Mouse (Mus musculus) limb, embryonic 10.5 days (tissue): Measurements from ENCODE around the gene Fastkd2. TPM values are rescaled to one million over a fixed set of nuclear protein-coding genes. Genes with fewer than 3 reads are reported as not detected.

Experiments used
- DNase-seq: peaks from one replicate; pipeline ENCODE4 v3.0.0-alpha.2; 2017; ENCODE audit warnings: low spot score
- H3K27ac ChIP-seq: fragments of 300-500 bp; sonication (generic); 2 replicates; pipeline ENCODE4 v1.5.1; 2016; ENCODE audit warnings: mild to moderate bottlenecking
- H3K27me3 ChIP-seq: fragments of 300-500 bp; sonication (generic); 2 replicates; pipeline ENCODE4 v1.6.1; 2016; ENCODE audit warnings: low read depth, mild to moderate bottlenecking; ENCODE audit not compliant: poor library complexity, severe bottlenecking
- H3K36me3 ChIP-seq: fragments of 300-500 bp; sonication (generic); 2 replicates; pipeline ENCODE4 v1.6.1; 2016; ENCODE audit warnings: mild to moderate bottlenecking, moderate library complexity
- H3K4me1 ChIP-seq: fragments of 300-500 bp; sonication (generic); 2 replicates; pipeline ENCODE4 v1.6.1; 2016
- H3K4me3 ChIP-seq: fragments of 300-500 bp; sonication (generic); 2 replicates; pipeline ENCODE4 v1.5.1; 2016; ENCODE audit warnings: mild to moderate bottlenecking, moderate library complexity
- H3K9me3 ChIP-seq: fragments of 300-500 bp; sonication (generic); replicated peaks from 2 replicates; pipeline ENCODE4 v1.6.1; 2016; ENCODE audit warnings: mild to moderate bottlenecking
- WGBS: fragments of 180-500 bp; shearing (Covaris S2); methylation state at CpG from one replicate; pipeline ENCODE4 v1.1.7; 2016; 5-methylcytosine and 5-hydroxymethylcytosine counted together
- polyA plus RNA-seq: library from polyadenylated mRNA; unstranded; fragments of >200 nt; fragmentation: Nextera tagmentation; extraction: Ambion mirVana; gene quantifications from 2 replicates; pipeline ENCODE4 v1.2.1, GENCODE M21; 2016

Gene Fastkd2
- polyA plus RNA-seq, 1 experiment from 2014 or later = 70.8 TPM

- Histone ChIP-seq H3K27me3 (no peaks in the 10 kb centered on the region), H3K36me3 (no peaks in the 10 kb centered on the region), H3K4me1 (peaks cover 24% of the 10 kb centered on the region), H3K9me3 (no peaks in the 10 kb centered on the region), H3K4me3 (no peak overlapping the region), H3K27ac (no peak overlapping the region)
- WGBS = 96% methylated on average over 7 of the region's 7 CpGs
- DNase-seq = no peak
Observed at GRCm38 (mm10) chr1:63770309-63770708, 39.9 kb downstream of the Fastkd2 start.

- Histone ChIP-seq H3K27ac (no peak overlapping the region), H3K4me1 (peaks cover 5% of the 10 kb centered on the region), H3K27me3 (no peaks in the 10 kb centered on the region), H3K4me3 (no peak overlapping the region), H3K9me3 (no peaks in the 10 kb centered on the region), H3K36me3 (no peaks in the 10 kb centered on the region)
- 76% methylated on average over 1 of the region's 1 CpGs for WGBS
- no peak for DNase-seq
Observed at GRCm38 (mm10) chr1:63776396-63776795, 46.0 kb downstream of the Fastkd2 start.

GRCm38 (mm10) chr1:63776902-63777630, 46.7 kb downstream of the Fastkd2 start:
- H3K27ac ChIP-seq = no peak overlapping the region
- H3K36me3 ChIP-seq = no peaks in the 10 kb centered on the region
- DNase-seq = no peak
- H3K27me3 ChIP-seq = no peaks in the 10 kb centered on the region
- no peaks in the 10 kb centered on the region for H3K9me3 ChIP-seq
- WGBS = 49% methylated on average over 4 of the region's 4 CpGs
- no peak overlapping the region for H3K4me3 ChIP-seq
- H3K4me1 ChIP-seq = peaks cover 5% of the 10 kb centered on the region

GRCm38 (mm10) chr1:63794326-63794725, 63.9 kb downstream of the Fastkd2 start:
- no peak overlapping the region for H3K4me3 ChIP-seq
- no peak for DNase-seq
- no peaks in the 10 kb centered on the region for H3K36me3 ChIP-seq
- H3K4me1 ChIP-seq = no peaks in the 10 kb centered on the region
- no peaks in the 10 kb centered on the region for H3K27me3 ChIP-seq
- H3K27ac ChIP-seq = no peak overlapping the region
- no peaks in the 10 kb centered on the region for H3K9me3 ChIP-seq

Other genes with a start within 250 kb of the Fastkd2 start
- gene Gm39653, start 114.6 kb upstream of the Fastkd2 start, polyA plus RNA-seq = not detected in 2 replicates
- not detected in 2 replicates for gene Dytn, start 43.7 kb upstream of the Fastkd2 start, polyA plus RNA-seq
- gene Mdh1b, start 296 bp upstream of the Fastkd2 start, polyA plus RNA-seq = 0.08 and 0.19 TPM in 2 replicates
- gene 4933402D24Rik, start 38.7 kb downstream of the Fastkd2 start, polyA plus RNA-seq = 0.13 TPM in 1 of 2 replicates, not detected in the other